Mouse (Mus musculus) thymus, postnatal 36 days (tissue): ENCODE results near the gene Nr5a2.

ENCODE experiments used
- DNase-seq, 2 experiments: peaks; one replicate each; pipeline ENCODE4 v3.0.0; 2022; ENCODE audit warnings: mixed read lengths in 2 of 2

Nr5a2 gene

GRCm38 (mm10) chr1:136948511-136949275, 11.6 kb downstream of the Nr5a2 start:
- peak in 1 of 2 experiments; percentile 3 for DNase-seq

GRCm38 (mm10) chr1:136948127-136948422, 12.2 kb downstream of the Nr5a2 start:
- DNase-seq = no peak

- DNase-seq = no peak
Observed at GRCm38 (mm10) chr1:136947394-136948126, 12.7 kb downstream of the Nr5a2 start.

GRCm38 (mm10) chr1:136946806-136947393, 13.3 kb downstream of the Nr5a2 start:
- DNase-seq = no peak

GRCm38 (mm10) chr1:136946404-136946803, 13.8 kb downstream of the Nr5a2 start:
- no peak for DNase-seq

- no peak for DNase-seq
Observed at GRCm38 (mm10) chr1:136945876-136946275, 14.4 kb downstream of the Nr5a2 start.

- no peak for DNase-seq
Observed at GRCm38 (mm10) chr1:136945426-136945825, 14.8 kb downstream of the Nr5a2 start.

- no peak for DNase-seq
Observed at GRCm38 (mm10) chr1:136940603-136941002, 19.6 kb downstream of the Nr5a2 start.

GRCm38 (mm10) chr1:136939220-136939619, 21.0 kb downstream of the Nr5a2 start:
- DNase-seq = no peak

- no peak for DNase-seq
Observed at GRCm38 (mm10) chr1:136935960-136936324, 24.3 kb downstream of the Nr5a2 start.

GRCm38 (mm10) chr1:136935316-136935959, 24.8 kb downstream of the Nr5a2 start:
- DNase-seq = no peak

- DNase-seq = no peak
Observed at GRCm38 (mm10) chr1:136934051-136934450, 26.2 kb downstream of the Nr5a2 start.

GRCm38 (mm10) chr1:136931026-136931425, 29.2 kb downstream of the Nr5a2 start:
- DNase-seq = no peak

GRCm38 (mm10) chr1:136929743-136930142, 30.5 kb downstream of the Nr5a2 start:
- DNase-seq = no peak

GRCm38 (mm10) chr1:136927428-136927827, 32.8 kb downstream of the Nr5a2 start:
- no peak for DNase-seq

GRCm38 (mm10) chr1:136926026-136926425, 34.2 kb downstream of the Nr5a2 start:
- DNase-seq = no peak

GRCm38 (mm10) chr1:136920089-136920488, 40.2 kb downstream of the Nr5a2 start:
- DNase-seq = no peak

GRCm38 (mm10) chr1:136918791-136919190, 41.5 kb downstream of the Nr5a2 start:
- no peak for DNase-seq

- no peak for DNase-seq
Observed at GRCm38 (mm10) chr1:136915438-136915837, 44.8 kb downstream of the Nr5a2 start.

- no peak for DNase-seq
Observed at GRCm38 (mm10) chr1:136911996-136912395, 48.3 kb downstream of the Nr5a2 start.

GRCm38 (mm10) chr1:136911594-136911860, 48.7 kb downstream of the Nr5a2 start:
- no peak for DNase-seq

GRCm38 (mm10) chr1:136910741-136911593, 49.3 kb downstream of the Nr5a2 start:
- DNase-seq = no peak

- no peak for DNase-seq
Observed at GRCm38 (mm10) chr1:136910144-136910543, 50.1 kb downstream of the Nr5a2 start.
